Comparison of ENCODE assay signal across 9 mouse cellular contexts in genomic region chr7:123465692-123466387, GRCm38 (mm10). TPM values are rescaled to one million over a fixed set of nuclear protein-coding genes. Genes with fewer than 3 reads are reported as not detected.
A peak's percentile ranks its signal among the peaks of the same experiment; 100 is the strongest.
DNase-seq lines count a peak whose midpoint lies in the region; ATAC-seq lines count a peak whose summit lies in the region.
"Had no signal": no experiment of that assay in that cellular context is flagged by ENCODE, and none has a peak within 500 bp of the region (broad histone marks: within the 10 kb centered on the region; RNA-seq: fewer than 3 reads in every experiment).

No protein-coding gene starts in this region.

- 34% methylated on average over 6 of the region's 6 CpGs for WGBS in embryonic facial prominence, embryonic 14.5 days
- 32% methylated on average over 6 of the region's 6 CpGs for WGBS in heart, embryonic 12.5 days
- WGBS in liver, embryonic 16.5 days (ENCODE audit: insufficient replicate concordance) = 24% methylated on average over 6 of the region's 6 CpGs
- WGBS in neural tube, embryonic 15.5 days = 44% methylated on average over 6 of the region's 6 CpGs

- peak; percentile 80 for DNase-seq in ES-CJ7 (ENCODE audit: low read depth, low spot score)
- DNase-seq in brain, adult 2 months (ENCODE audit: low read depth, low spot score) = peak; percentile 91
- DNase-seq in embryonic facial prominence, embryonic 14.5 days (ENCODE audit: low spot score) = peak; percentile 82
- DNase-seq in kidney, postnatal 14 days = peak; percentile 80
- peak; percentile 84 for DNase-seq in testis, postnatal 10 days (ENCODE audit: low spot score)

- H3K4me2 ChIP-seq in embryonic facial prominence, embryonic 14.5 days (ENCODE audit: low read depth, low read length) = no peak overlapping the region
- H3K4me2 ChIP-seq in heart, embryonic 12.5 days = no peak overlapping the region
- no peak overlapping the region for H3K4me2 ChIP-seq in liver, embryonic 16.5 days (ENCODE audit: low read depth, low read length)
- H3K4me2 ChIP-seq in neural tube, embryonic 15.5 days = no peak overlapping the region
- H3K4me2 ChIP-seq: heart, embryonic 13.5 days had no signal

- ATAC-seq in embryonic facial prominence, embryonic 14.5 days (ENCODE audit: low read depth) = peak; percentile 71; the same call in 1 of the 2 replicates
- ATAC-seq in heart, embryonic 12.5 days (ENCODE audit: insufficient number of reproducible peaks, low FRiP score) = peak; percentile 37; the same call in 1 of the 2 replicates
- ATAC-seq in liver, embryonic 16.5 days (ENCODE audit: low read depth) = peak; percentile 15; the same call in 1 of the 2 replicates
- peak; percentile 70 for ATAC-seq in neural tube, embryonic 15.5 days (ENCODE audit: low FRiP score)

- H3K9me3 ChIP-seq in embryonic facial prominence, embryonic 14.5 days (ENCODE audit: control insufficient read depth, low read length) = no peaks in the 10 kb centered on the region
- no peaks in the 10 kb centered on the region for H3K9me3 ChIP-seq in heart, embryonic 12.5 days (replicated peaks)
- no peaks in the 10 kb centered on the region for H3K9me3 ChIP-seq in liver, embryonic 16.5 days (replicated peaks; ENCODE audit: control insufficient read depth, low read length)
- H3K9me3 ChIP-seq in neural tube, embryonic 15.5 days (replicated peaks) = no peaks in the 10 kb centered on the region
- H3K9me3 ChIP-seq: heart, embryonic 13.5 days had no signal

- no peak overlapping the region for H3K4me3 ChIP-seq in embryonic facial prominence, embryonic 14.5 days (ENCODE audit: low read depth, low read length)
- no peak overlapping the region for H3K4me3 ChIP-seq in heart, embryonic 12.5 days
- no peak overlapping the region for H3K4me3 ChIP-seq in liver, embryonic 16.5 days (ENCODE audit: low read depth, low read length)
- no peak overlapping the region for H3K4me3 ChIP-seq in neural tube, embryonic 15.5 days (replicated peaks)
- H3K4me3 ChIP-seq: heart, embryonic 13.5 days had no signal

- no peak overlapping the region for H3K27ac ChIP-seq in embryonic facial prominence, embryonic 14.5 days (replicated peaks; ENCODE audit: low read depth, low read length)
- H3K27ac ChIP-seq in heart, embryonic 12.5 days (ENCODE audit: poor library complexity, severe bottlenecking) = no peak overlapping the region
- no peak overlapping the region for H3K27ac ChIP-seq in liver, embryonic 16.5 days (ENCODE audit: low read length)
- H3K27ac ChIP-seq in neural tube, embryonic 15.5 days (replicated peaks) = no peak overlapping the region
- H3K27ac ChIP-seq: heart, embryonic 13.5 days had no signal

- no peak overlapping the region for H3K9ac ChIP-seq in embryonic facial prominence, embryonic 14.5 days (ENCODE audit: low read depth, low read length)
- no peak overlapping the region for H3K9ac ChIP-seq in heart, embryonic 12.5 days
- H3K9ac ChIP-seq in liver, embryonic 16.5 days (ENCODE audit: low read depth, low read length) = no peak overlapping the region
- no peak overlapping the region for H3K9ac ChIP-seq in neural tube, embryonic 15.5 days (replicated peaks)
- H3K9ac ChIP-seq: heart, embryonic 13.5 days had no signal

- H3K27me3 ChIP-seq in embryonic facial prominence, embryonic 14.5 days (replicated peaks; ENCODE audit: control insufficient read depth, insufficient read depth, low read length) = no peaks in the 10 kb centered on the region
- no peaks in the 10 kb centered on the region for H3K27me3 ChIP-seq in heart, embryonic 12.5 days (replicated peaks)
- H3K27me3 ChIP-seq in liver, embryonic 16.5 days (ENCODE audit: control insufficient read depth, insufficient read depth, low read depth, low read length) = no peaks in the 10 kb centered on the region
- H3K27me3 ChIP-seq in neural tube, embryonic 15.5 days (replicated peaks) = peaks cover 4% of the 10 kb centered on the region; the same call in 1 of the 2 replicates
- H3K27me3 ChIP-seq: heart, embryonic 13.5 days had no signal

- no peaks in the 10 kb centered on the region for H3K4me1 ChIP-seq in embryonic facial prominence, embryonic 14.5 days (ENCODE audit: control insufficient read depth, insufficient read depth, low read length)
- peaks cover 22% of the 10 kb centered on the region for H3K4me1 ChIP-seq in heart, embryonic 12.5 days (replicated peaks)
- H3K4me1 ChIP-seq in liver, embryonic 16.5 days (ENCODE audit: control insufficient read depth, low read depth, low read length) = peaks cover 24% of the 10 kb centered on the region
- no peaks in the 10 kb centered on the region for H3K4me1 ChIP-seq in neural tube, embryonic 15.5 days

- H3K36me3 ChIP-seq in embryonic facial prominence, embryonic 14.5 days (ENCODE audit: control insufficient read depth, insufficient read depth, low read length) = no peaks in the 10 kb centered on the region
- H3K36me3 ChIP-seq in heart, embryonic 12.5 days = no peaks in the 10 kb centered on the region
- H3K36me3 ChIP-seq in liver, embryonic 16.5 days (ENCODE audit: control insufficient read depth, insufficient read depth) = no peaks in the 10 kb centered on the region
- no peaks in the 10 kb centered on the region for H3K36me3 ChIP-seq in neural tube, embryonic 15.5 days
- H3K36me3 ChIP-seq: heart, embryonic 13.5 days had no signal

RNA-seq across cellular contexts. Expression of gene Aqp8, which starts 3.7 kb away (rescaled TPM):
- not detected in 2 replicates for polyA plus RNA-seq in embryonic facial prominence, embryonic 14.5 days (2014; fragmentation: Nextera tagmentation; extraction: Ambion mirVana)
- polyA plus RNA-seq in heart, embryonic 12.5 days (2016; fragmentation: Nextera tagmentation; extraction: Ambion mirVana) = 2.0 and 2.1 TPM in 2 replicates
- 86.1 and 125 TPM in 2 replicates for polyA plus RNA-seq in liver, embryonic 16.5 days (2015; fragmentation: Nextera tagmentation; extraction: Ambion mirVana)
- 0.15 TPM in 1 of 2 replicates, not detected in the other for polyA plus RNA-seq in neural tube, embryonic 15.5 days (2015; fragmentation: Nextera tagmentation; extraction: Ambion mirVana)

RNA-seq across cellular contexts. Expression of gene Zkscan2, which starts 34.4 kb away (rescaled TPM):
- 3.1 and 3.7 TPM in 2 replicates for polyA plus RNA-seq in embryonic facial prominence, embryonic 14.5 days (2014; fragmentation: Nextera tagmentation; extraction: Ambion mirVana)
- polyA plus RNA-seq in heart, embryonic 12.5 days (2016; fragmentation: Nextera tagmentation; extraction: Ambion mirVana) = 2.4 and 3.2 TPM in 2 replicates
- polyA plus RNA-seq in liver, embryonic 16.5 days (2015; fragmentation: Nextera tagmentation; extraction: Ambion mirVana) = 0.06 and 0.13 TPM in 2 replicates
- 9.1 and 11.4 TPM in 2 replicates for polyA plus RNA-seq in neural tube, embryonic 15.5 days (2015; fragmentation: Nextera tagmentation; extraction: Ambion mirVana)

Comparison
In these comparisons a context has a peak if more than half of its experiments do, and no peak if none do; other contexts are left out.
1. ATAC-seq: peak in every context shown above with its lines; median percentile 71 in embryonic facial prominence, embryonic 14.5 days; 70 in neural tube, embryonic 15.5 days; 37 in heart, embryonic 12.5 days; 15 in liver, embryonic 16.5 days.
2. RNA of gene Aqp8, which starts 3.7 kb away (polyA plus RNA-seq): 86.1 to 125 TPM in liver, embryonic 16.5 days; 2.0 to 2.1 TPM in heart, embryonic 12.5 days, not detected in embryonic facial prominence, embryonic 14.5 days and 0.15 TPM in neural tube, embryonic 15.5 days; every median in the first group is over 10 times any median in the second.
3. Peak in every context shown above with its lines, with median percentiles within 50 percentile points of each other: DNase-seq.